Mouse (Mus musculus) embryonic fibroblast, embryonic 13.5 days (primary cell): ENCODE results near the gene Tex52.

Source experiments
- CTCF ChIP-seq: IDR thresholded peaks from 2 replicates; pipeline ENCODE4 v1.5.1; 2011; ENCODE audit warnings: mild to moderate bottlenecking, control low read depth, low read length, moderate library complexity, borderline replicate concordance; ENCODE audit not compliant: insufficient read depth
- POLR2A ChIP-seq: IDR thresholded peaks from 2 replicates; pipeline ENCODE4 v1.6.1; 2011; ENCODE audit warnings: low read depth, mild to moderate bottlenecking, control low read depth, low read length, moderate library complexity

DNA sequence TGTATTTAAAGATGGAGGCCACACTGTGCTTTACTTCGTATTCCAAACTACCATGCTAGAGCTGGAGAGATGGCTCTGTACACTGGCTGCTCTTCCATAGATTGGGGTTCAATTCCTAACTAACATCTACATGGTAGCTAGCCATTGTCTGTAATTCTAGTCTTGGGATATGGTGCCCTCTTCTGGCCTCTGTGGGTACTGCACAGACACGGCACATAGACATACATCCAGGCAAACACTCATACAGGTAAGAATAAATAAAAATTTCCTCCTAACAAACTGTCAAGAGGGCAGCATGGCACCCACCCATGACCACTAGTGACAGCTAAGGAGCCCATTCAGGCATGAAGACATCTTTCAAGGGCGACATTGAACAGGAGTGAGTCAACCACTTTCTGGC is 35.9 kb downstream of the Tex52 start:
- TF ChIP-seq CTCF (peak; percentile 67; the same call in 1 of the 2 replicates), POLR2A (no peak)
